Mouse (Mus musculus): ENCODE results near the gene Atg9a. TPM values are rescaled to one million over a fixed set of nuclear protein-coding genes. Genes with fewer than 3 reads are reported as not detected.

The Atg9a gene
- total RNA-seq, 2 experiments from 2014 or later: 61.1 to 68.8 TPM

GRCm38 (mm10) chr1:75216797-75217585, 25.0 kb upstream of the Atg9a start:
- peak; percentile 56 to 75 for DNase-seq

GRCm38 (mm10) chr1:75215785-75216184, 23.8 kb upstream of the Atg9a start:
- intact Hi-C loops (cut with DNase I): no loop called here
- DNase-seq: no peak

More at GRCm38 (mm10) chr1:75216797-75217585, 25.0 kb upstream of the Atg9a start:
- intact Hi-C loops (cut with DNase I): no loop called here

- DNase-seq: peak; percentile 67 to 81
- intact Hi-C loops (cut with DNase I): no loop called here
These were observed 22.9 kb upstream of the Atg9a start for GRCm38 (mm10) chr1:75214886-75215285.

- intact Hi-C loops (cut with DNase I): no loop called here
- no peak for DNase-seq
These were observed 22.4 kb upstream of the Atg9a start for GRCm38 (mm10) chr1:75214442-75214841.

- intact Hi-C loops (cut with DNase I): no loop called here
- no peak for DNase-seq
These were observed 21.1 kb upstream of the Atg9a start for GRCm38 (mm10) chr1:75213096-75213495.

- DNase-seq: no peak
- intact Hi-C loops (cut with DNase I): no loop called here
These were observed 20.5 kb upstream of the Atg9a start for GRCm38 (mm10) chr1:75212542-75212941.

- intact Hi-C loops (cut with DNase I): loop anchor here (2.0 kb wide), 1 partner anchor 18 kb away; the partner anchor contains the start of genes Ankzf1 and Atg9a
- no peak for DNase-seq
These were observed 19.2 kb upstream of the Atg9a start for GRCm38 (mm10) chr1:75211141-75211708.

- intact Hi-C loops (cut with DNase I): loop anchor here (2.0 kb wide), 1 partner anchor 18 kb away; the partner anchor contains the start of genes Ankzf1 and Atg9a
- DNase-seq: peak; percentile 95 to 98
These were observed 18.4 kb upstream of the Atg9a start, which contains the start of the genes Glb1l and Stk16 for GRCm38 (mm10) chr1:75210136-75211087. Gene Glb1l, minus strand, starts transcription at chr1:75210813. Gene Stk16, plus strand, starts transcription at chr1:75210838.

GRCm38 (mm10) chr1:75208967-75209678, 17.1 kb upstream of the Atg9a start:
- peak; percentile 27 to 60 for DNase-seq

GRCm38 (mm10) chr1:75201236-75201635, 9.2 kb upstream of the Atg9a start:
- intact Hi-C loops (cut with DNase I): no loop called here
- no peak for DNase-seq

More at GRCm38 (mm10) chr1:75208967-75209678, 17.1 kb upstream of the Atg9a start:
- intact Hi-C loops (cut with DNase I): loop anchor here (2.0 kb wide), 1 partner anchor 66 kb away; the partner anchor contains the start of genes Cnppd1 and Retreg2

- peak; percentile 43 to 50 for DNase-seq
- intact Hi-C loops (cut with DNase I): loop anchor here (2.0 kb wide), 1 partner anchor 18 kb away; the partner anchor contains the start of genes Glb1l and Stk16
These were observed 456 bp upstream of the Atg9a start for GRCm38 (mm10) chr1:75192452-75192851.

GRCm38 (mm10) chr1:75191258-75191621, 756 bp downstream of the Atg9a start:
- no peak for DNase-seq
- intact Hi-C loops (cut with DNase I): no loop called here

GRCm38 (mm10) chr1:75190577-75190976, 1.4 kb downstream of the Atg9a start:
- no peak for DNase-seq
- intact Hi-C loops (cut with DNase I): no loop called here

GRCm38 (mm10) chr1:75187914-75188483, 4.0 kb downstream of the Atg9a start:
- intact Hi-C loops (cut with DNase I): no loop called here
- DNase-seq: no peak

- intact Hi-C loops (cut with DNase I): no loop called here
These were observed 4.9 kb downstream of the Atg9a start for GRCm38 (mm10) chr1:75187126-75187525.

GRCm38 (mm10) chr1:75185495-75185894, 6.5 kb downstream of the Atg9a start:
- no peak for DNase-seq
- intact Hi-C loops (cut with DNase I): no loop called here

More at GRCm38 (mm10) chr1:75187126-75187525, 4.9 kb downstream of the Atg9a start:
- no peak for DNase-seq

GRCm38 (mm10) chr1:75182160-75182559, 9.8 kb downstream of the Atg9a start:
- intact Hi-C loops (cut with DNase I): loop anchor here (5.0 kb wide), 1 partner anchor 70 kb away; no protein-coding TSS in a partner anchor
- DNase-seq: no peak

- intact Hi-C loops (cut with DNase I): loop anchor here (5.0 kb wide), 1 partner anchor 71 kb away; no protein-coding TSS in a partner anchor
These were observed 10.6 kb downstream of the Atg9a start for GRCm38 (mm10) chr1:75181377-75181870.

GRCm38 (mm10) chr1:75180741-75181140, 11.3 kb downstream of the Atg9a start:
- no peak for DNase-seq
- intact Hi-C loops (cut with DNase I): loop anchor here (5.0 kb wide), 1 partner anchor 72 kb away; no protein-coding TSS in a partner anchor

More at GRCm38 (mm10) chr1:75181377-75181870, 10.6 kb downstream of the Atg9a start:
- no peak for DNase-seq
